Mouse (Mus musculus) monocyte, adult 2 months (primary cell): ENCODE measurements around the gene Zc3h4.

Source experiments
- DNase-seq, 2 experiments: peaks; one replicate each; pipeline ENCODE4 v3.0.0; 2022; ENCODE audit warnings: low spot score in 2 of 2, low read depth in 1 of 2

The Zc3h4 gene

DNA sequence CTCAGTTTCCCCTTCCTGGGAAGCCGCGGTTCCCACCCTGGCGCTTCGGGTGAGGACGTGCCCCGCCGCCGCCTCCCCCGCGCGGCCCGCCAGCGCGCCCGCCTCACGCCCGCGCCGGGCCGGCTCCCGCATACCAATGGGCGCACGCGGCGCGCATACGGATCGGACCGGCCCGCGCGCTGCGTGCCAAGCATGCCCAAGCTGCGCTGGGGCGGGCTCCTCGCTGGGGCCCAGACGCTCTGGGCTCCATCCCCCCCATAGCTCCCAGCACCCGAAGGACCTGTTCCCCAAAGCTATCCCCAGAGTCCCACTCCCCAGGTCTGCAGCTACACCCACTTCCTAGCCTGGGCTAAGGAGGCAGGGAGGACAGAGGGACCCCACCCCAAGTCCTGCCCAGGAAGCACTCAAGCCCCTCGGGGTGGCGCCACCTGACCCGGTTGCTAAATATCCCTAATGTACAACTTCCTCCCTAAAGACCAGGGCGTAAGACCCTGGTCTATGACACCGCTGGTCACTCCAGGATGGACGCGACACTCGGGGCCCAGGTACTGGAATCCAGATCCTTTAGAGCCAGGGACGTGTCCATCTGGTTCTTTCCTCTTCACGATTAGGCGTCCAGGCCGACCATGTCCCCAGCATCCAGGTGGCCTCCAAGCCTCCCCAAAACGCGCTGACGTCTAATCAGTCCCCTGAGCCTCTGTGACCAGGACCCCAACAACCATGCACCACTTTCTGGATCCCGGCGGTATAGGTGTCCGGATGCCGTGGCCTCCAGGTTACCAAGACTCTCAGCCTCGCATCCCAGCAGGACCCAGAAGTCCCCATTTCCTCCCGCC is 75.3 kb downstream of the Zc3h4 start:
- DNase-seq: no peak

DNA sequence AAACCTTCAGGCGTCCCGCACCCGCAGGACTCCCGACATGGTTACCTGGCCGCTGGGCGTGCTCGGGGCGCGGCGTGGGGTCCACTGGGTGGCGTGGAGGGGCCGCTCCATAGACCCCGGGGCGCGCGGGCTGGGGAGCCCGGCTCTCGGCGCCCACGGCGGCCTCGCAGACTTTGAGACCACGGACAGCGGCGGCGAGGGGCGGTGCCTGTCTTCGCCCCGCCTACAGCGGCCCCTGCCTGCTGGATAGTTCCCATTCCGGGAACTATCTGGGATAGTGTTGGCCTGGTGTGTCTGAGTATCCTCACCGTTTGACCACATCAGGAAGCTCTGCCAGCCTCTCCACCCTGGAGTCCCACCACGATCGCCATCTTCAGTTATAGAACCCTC is 75.9 kb downstream of the Zc3h4 start:
- no peak for DNase-seq

DNA sequence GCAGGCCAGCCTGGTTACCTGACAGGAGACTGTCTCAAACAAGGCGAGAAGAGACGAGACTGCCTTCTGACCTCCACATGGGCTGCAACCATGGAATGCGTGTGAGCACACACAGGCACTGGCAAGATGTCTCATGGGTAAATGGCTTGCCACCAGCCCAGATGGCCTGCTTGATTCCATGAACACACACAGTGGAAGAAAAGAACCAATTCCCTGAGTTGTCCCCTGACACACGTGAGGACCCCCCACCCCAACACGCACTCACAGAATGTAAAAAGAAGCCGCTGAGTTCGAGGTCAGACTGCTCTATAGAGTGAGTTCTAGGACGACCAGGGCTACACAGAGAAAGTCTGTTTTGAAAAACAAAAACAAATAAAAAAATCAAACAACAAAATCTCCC is 76.9 kb downstream of the Zc3h4 start, which contains the start of gene Npas1:
Gene Npas1 (minus strand): TSS at position 101 of the 400 bp plus-strand sequence.
- no peak for DNase-seq
